Mouse (Mus musculus): Measurements from ENCODE around the gene Psat1.

Psat1 gene

DNA sequence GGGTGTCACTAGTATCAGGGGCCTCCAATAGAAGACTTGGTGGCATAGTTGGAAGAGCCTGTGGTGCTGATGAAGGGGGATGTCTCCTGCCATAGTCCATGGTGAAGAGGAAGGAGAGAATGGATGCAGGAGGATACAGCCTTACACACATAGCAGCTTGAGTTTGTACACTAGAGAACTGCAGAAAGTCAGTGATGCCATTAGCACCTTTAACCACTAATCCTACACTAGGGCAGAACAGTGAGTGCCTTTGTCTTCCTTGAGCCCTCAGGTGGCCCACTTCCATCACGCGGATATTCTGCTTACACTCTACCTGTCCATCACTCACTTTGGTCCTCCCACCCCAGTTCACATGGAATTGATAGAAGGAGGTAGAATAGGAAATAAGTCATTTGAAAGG is 83.0 kb downstream of the Psat1 start:
- DNase-seq, result no peak

DNA sequence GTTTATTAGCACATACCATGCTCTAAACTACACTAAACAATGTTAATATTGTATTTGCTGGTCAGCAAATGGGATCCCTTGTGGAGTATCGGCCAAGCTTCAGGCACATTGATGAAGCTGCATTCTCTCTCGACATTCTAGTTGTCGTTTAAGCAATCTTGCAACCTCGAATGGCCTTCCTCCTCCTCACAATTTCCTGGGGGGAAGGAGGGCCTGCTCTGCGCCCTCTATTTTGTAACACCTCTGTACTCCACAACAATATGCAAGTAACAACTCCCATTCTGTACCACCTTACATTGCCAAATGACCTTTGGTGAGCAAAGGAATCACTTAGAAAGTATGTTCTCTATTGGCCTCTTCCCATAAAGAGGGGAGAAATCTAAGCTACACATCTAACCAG is 91.8 kb downstream of the Psat1 start:
- DNase-seq, result no peak

All from kidney, adult 18-20 months (tissue).